Mouse (Mus musculus): ENCODE results near the gene Fam71e1.

The Fam71e1 gene

DNA sequence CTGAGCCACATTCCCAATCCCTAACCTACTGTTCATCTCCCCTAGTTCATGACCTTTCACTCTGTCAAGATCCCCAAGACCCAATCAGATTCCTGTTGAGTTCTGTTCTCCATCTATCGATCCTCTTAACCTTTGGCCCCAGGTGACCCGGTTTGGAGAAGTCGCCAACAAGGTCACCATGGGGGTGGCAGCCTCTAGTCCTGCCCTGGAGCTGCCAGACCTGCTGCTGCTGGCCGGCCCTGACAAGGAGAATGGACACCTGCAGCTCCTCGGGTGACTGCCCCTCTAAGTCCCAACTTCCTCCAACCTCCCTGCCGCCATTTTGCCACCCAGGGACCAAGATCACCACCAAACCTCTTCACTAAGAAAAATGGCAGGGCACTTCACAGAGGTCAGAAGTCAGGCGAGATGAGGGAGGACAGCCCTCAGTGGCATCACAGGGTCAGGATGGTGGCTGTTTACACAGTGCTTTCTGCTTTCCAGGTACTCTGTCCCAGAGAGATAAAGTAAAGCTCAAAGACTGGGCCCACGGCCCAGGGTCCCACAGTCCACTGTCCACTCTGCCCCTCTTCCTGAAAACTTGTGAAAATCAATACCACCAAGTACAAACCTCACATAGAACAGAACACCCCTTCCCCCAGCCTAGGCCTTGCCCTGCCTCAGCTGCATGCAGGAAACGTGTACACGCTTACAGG lies 1.1 kb downstream of the Fam71e1 start:
- no peak for DNase-seq (ENCODE audit: extremely low read depth, insufficient read length, low spot score)

- DNase-seq (ENCODE audit: extremely low read depth, insufficient read length, low spot score) = no peak
Measured at GRCm38 (mm10) chr7:44498922-44499321, 2.5 kb downstream of the Fam71e1 start.

DNA sequence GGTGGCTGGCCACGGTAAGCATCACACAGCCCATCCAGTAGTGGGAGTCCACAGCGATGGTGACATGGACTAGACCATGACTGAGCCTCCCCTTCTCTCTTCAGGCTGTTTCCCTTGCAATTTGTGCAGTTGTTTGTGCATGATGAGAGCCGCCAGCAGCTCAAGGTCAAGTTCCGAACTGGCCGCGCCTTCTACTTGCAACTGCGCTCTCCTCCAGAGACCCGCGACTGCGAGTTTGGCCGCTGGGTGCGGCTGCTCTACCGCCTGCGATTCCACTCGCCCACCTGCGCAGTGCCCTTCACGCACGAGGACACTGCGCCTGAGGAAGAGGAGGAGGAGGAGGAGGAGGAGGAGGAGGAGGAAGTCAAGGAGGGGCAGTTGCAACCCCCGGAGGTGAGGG lies 3.7 kb downstream of the Fam71e1 start:
- DNase-seq (ENCODE audit: extremely low read depth, insufficient read length, low spot score) = no peak

DNA sequence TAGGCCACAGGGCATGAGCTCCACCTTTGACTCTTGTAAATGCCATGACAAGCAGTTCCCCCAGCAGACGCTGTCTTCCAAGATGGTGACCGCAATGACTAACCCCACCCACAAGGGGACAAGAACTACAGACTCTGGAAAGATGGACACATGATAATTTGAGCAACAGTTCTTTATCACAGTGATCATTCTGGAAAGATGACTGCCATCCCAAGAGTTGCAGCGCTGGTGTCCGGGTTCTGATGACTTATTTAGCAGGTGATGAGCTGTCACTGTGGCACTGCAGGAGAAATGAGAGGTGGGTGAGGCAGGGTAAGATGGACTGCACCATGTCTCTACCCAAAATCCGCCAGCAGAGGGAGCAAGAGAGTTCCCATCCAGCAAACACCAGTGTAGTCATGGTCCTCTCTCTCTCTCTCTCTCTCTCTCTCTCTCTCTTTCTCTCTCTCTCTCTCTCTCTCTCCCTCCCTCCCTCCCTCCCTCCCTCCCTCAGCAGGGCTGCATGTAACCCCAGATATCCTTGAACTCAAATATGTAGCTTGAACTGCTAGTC lies 5.3 kb downstream of the Fam71e1 start:
- DNase-seq (ENCODE audit: extremely low read depth, insufficient read length, low spot score) = peak; percentile 54

- no peak for DNase-seq (ENCODE audit: extremely low read depth, insufficient read length, low spot score)
Measured at GRCm38 (mm10) chr7:44507491-44507890, 11.1 kb downstream of the Fam71e1 start.

DNA sequence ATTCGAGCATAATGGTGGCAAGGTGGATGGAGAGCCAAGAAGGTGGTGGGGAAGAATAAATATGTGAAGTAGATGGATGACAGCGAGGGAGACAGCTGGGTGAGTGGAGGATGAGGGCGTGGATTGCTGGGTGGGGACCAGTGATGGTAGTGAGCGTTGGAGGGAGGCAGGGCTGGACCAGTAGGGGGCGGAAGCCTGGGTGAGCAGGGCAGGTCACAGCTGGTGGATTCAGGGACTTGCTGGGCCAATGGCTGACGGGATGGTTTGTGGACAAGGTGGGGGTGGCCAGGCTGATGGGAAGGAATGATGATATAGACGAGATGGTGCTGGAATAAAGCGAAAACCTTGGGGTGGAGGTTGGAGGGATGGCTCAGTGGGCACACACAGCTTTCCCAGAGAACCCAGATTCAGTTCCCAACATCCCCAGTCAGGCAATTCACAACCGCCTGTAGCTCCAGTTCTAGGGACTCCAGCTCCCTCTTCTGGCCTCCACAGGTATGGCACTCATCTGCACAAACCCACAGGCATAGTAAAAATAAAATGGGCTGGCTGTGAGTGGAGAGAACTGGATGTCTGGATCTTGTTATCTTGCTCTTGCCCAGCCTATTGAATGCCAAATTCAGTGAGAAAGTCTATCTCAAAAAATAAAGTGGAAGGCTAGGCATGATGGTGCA lies 23.0 kb downstream of the Fam71e1 start:
- no peak for DNase-seq (ENCODE audit: extremely low read depth, insufficient read length, low spot score)

- no peak for DNase-seq (ENCODE audit: extremely low read depth, insufficient read length, low spot score)
Measured at GRCm38 (mm10) chr7:44520990-44521389, 24.6 kb downstream of the Fam71e1 start.

DNA sequence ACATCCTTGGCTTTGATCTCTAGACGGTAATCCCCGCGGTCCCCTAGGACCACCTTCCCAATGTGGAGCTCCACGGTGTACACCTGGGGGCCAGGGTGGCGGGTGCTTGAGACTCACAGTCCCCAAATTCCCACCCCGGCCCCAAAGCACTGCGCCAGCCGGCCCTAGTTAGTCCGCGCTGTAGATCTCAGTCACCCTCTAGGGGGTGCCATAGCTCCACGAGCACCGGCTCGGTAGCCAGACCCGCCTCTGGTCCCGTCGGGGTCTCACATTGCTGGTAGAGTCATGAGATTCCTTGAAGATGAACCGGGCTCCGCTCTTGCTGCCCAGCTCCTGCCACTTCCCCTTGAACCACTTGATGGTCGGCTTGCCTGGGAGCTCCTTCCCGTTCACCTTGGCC lies 25.3 kb downstream of the Fam71e1 start:
- DNase-seq (ENCODE audit: extremely low read depth, insufficient read length, low spot score) = no peak

- DNase-seq (ENCODE audit: extremely low read depth, insufficient read length, low spot score) = no peak
Measured at GRCm38 (mm10) chr7:44523056-44523455, 26.7 kb downstream of the Fam71e1 start.

- DNase-seq (ENCODE audit: extremely low read depth, insufficient read length, low spot score) = no peak
Measured at GRCm38 (mm10) chr7:44524502-44524901, 28.1 kb downstream of the Fam71e1 start, which contains the start of gene Mybpc2. Gene Mybpc2, minus strand, starts transcription at chr7:44524656.

DNA sequence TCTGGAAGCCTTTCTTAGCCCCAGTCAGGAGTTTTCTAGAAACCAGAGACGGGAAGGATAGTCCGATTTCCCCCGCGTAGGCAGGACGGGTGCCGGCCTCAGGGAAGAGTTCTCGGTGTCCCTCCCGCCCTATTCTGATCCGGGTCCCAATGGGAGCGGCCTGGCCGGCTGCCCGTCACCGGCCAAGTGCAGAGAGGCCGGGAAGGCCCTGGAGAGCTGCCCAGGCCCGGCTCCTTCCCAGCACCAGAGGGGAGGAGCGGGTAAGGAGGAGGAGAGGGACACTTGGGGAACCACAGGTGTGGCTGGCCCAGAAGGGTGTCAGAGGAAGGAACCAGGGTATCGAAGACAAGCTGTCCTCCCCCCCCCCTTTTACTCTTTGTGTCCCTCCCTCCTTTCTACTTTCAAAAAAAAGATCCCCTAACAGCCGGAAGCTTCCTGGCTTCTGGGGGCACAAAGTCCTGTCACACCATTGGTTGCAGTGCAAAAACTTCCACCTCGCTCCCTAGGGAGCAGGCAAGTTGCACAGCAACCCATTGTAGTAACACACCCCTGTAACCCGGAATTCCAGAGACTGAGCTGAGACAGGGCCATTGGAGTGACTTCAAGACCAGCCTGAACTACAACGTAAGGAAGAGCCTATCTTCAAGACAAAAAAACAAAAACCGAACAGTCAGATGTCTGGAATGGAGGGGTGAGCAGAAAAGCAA lies 28.9 kb downstream of the Fam71e1 start:
- DNase-seq (ENCODE audit: extremely low read depth, insufficient read length, low spot score) = peak; percentile 87

DNA sequence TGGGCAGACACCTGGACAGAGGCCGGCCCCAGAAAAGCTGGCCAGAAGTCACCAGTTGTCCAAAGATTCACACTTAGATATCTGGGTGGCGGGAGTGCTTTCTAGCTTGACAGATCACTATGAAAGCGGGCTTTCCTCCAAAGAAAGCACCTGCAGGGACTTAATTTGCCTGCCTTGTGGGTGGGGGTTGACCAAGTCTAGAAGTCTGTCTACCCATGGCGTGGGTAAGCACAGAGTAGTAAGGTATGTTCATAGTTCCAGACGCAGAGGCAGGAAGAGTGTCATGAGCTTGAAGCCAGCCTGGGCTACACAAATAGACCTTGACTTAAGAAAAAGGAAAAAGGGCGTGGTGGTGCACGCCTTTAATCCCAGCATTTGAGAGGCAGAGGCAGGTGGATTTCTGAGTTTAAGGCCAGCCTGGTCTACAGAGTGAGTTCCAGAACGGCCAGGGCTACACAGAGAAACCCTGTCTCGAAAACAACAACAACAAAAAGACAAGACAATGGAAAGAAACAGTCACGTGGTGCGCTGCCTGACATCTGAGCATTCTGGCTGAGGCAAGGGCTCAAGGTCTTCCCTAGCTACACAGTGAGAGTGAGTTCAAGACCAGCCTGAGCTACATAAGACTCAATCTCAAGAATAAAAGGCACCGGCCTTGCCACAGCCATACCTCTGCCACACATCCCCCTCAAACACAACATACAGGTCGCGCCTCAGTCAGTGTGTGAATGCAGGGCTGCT lies 30.2 kb downstream of the Fam71e1 start:
- no peak for DNase-seq (ENCODE audit: extremely low read depth, insufficient read length, low spot score)

- DNase-seq (ENCODE audit: extremely low read depth, insufficient read length, low spot score) = peak; percentile 62
Measured at GRCm38 (mm10) chr7:44527483-44528398, 31.4 kb downstream of the Fam71e1 start.

- no peak for DNase-seq (ENCODE audit: extremely low read depth, insufficient read length, low spot score)
Measured at GRCm38 (mm10) chr7:44529518-44529917, 33.1 kb downstream of the Fam71e1 start.

GRCm38 (mm10) chr7:44530507-44530906 lies 34.1 kb downstream of the Fam71e1 start:
- no peak for DNase-seq (ENCODE audit: extremely low read depth, insufficient read length, low spot score)

GRCm38 (mm10) chr7:44531207-44531606 lies 34.8 kb downstream of the Fam71e1 start:
- no peak for DNase-seq (ENCODE audit: extremely low read depth, insufficient read length, low spot score)

DNA sequence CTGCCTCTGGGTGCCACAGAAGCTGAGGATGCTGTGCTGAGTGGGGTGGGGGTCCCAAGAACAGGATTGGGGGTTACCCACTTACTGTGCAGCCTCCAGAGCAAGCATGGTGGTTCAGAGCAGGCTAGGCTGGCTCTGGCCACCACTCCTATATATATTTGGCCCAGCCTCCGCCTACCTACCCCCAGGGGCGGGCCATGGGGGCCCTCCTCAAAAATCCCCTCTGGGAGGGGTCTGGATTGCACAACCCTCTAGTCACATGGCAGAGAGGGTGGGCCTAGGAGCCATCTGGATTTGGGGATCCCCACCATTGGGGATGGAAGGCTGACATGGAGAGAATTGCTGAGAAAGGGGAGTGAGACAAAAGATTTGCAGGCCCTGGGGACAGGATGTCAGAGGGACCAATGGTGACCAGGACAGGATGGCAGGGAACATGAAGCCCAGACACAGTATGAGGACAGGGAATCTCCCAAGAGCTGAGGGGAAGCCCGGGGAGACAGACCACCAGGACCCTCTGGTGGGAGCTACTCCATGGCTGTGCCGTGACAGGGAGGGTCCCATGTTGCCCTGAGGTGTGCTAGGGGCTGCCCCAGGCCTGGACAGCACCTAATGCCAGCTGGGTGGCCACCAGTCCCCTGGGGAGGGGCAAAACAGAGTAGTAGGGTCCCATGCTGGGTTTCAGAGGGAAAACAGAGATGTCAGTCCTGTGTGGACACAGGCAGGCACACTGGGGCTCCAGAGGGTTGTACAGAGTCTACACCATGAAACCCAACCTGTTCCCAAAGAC lies 35.8 kb downstream of the Fam71e1 start, which contains the start of gene Spib:
Gene Spib (minus strand): TSS at position 126 of the 787 bp plus-strand sequence.
- no peak for DNase-seq (ENCODE audit: extremely low read depth, insufficient read length, low spot score)

DNA sequence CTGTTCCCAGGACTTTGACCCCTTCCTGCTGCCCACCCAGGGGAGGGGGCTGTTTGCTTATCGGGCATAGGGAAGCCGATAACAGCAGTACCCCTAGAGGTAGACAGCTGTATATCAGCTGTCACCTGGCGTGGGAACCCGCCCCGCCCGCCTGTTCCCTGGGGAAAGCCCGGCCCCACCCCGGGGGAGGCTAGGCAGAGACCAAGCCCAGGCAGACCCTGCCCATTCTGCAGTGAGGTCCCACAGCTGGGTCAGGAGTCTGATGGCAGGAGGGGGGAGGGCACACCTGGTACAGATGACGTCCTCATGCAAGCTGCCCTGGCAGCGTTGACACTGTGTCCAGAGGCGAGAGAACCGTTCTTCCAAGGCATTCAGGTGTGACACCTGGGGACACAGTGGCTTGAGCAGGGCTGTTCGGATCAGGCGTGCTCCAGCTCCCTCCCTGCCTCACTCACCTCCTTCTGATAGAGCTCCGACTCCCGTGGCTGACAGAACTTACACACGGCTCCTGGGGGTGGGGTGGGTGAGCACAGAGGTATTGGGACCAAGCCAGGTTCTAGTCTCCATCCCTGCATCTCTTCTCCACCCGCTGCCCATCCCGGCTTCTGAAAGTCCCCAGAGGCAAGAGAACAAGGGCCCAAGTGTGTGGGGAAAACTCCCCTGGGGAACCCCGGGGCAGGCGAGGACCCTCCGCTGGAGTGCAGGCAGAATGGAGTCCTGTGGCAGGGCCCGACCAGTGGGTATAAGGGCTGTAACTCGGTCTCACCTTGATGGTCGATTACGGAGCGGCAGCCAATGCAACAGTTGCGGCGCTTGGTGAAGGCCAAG lies 36.8 kb downstream of the Fam71e1 start:
- DNase-seq (ENCODE audit: extremely low read depth, insufficient read length, low spot score) = no peak

Data from 3134 (cell line).